Mouse (Mus musculus): ENCODE measurements around the gene Tnfsfm13.

Tnfsfm13 gene

GRCm38 (mm10) chr11:69681314-69682208 is 14.3 kb downstream of the Tnfsfm13 start, which contains the start of gene Senp3:
Gene Senp3, minus strand, starts transcription at chr11:69682084.
- DNase-seq (ENCODE audit: low read depth, low spot score) = peak; percentile 94

- DNase-seq (ENCODE audit: low read depth, low spot score) = no peak
Measured at GRCm38 (mm10) chr11:69680136-69680855, 15.6 kb downstream of the Tnfsfm13 start.

GRCm38 (mm10) chr11:69679144-69679543 is 16.8 kb downstream of the Tnfsfm13 start:
- no peak for DNase-seq (ENCODE audit: low read depth, low spot score)

GRCm38 (mm10) chr11:69672211-69672706 is 23.6 kb downstream of the Tnfsfm13 start, which contains the start of gene Eif4a1:
Gene Eif4a1, minus strand, starts transcription at chr11:69672423.
- peak; percentile 100 for DNase-seq (ENCODE audit: low read depth, low spot score)

GRCm38 (mm10) chr11:69671726-69672124 is 24.2 kb downstream of the Tnfsfm13 start:
- DNase-seq (ENCODE audit: low read depth, low spot score) = no peak

GRCm38 (mm10) chr11:69670786-69671725 is 24.8 kb downstream of the Tnfsfm13 start:
- peak; percentile 89 for DNase-seq (ENCODE audit: low read depth, low spot score)

- DNase-seq (ENCODE audit: low read depth, low spot score) = no peak
Measured at GRCm38 (mm10) chr11:69666665-69667005, 29.3 kb downstream of the Tnfsfm13 start.

- no peak for DNase-seq (ENCODE audit: low read depth, low spot score)
Measured at GRCm38 (mm10) chr11:69665961-69666664, 29.8 kb downstream of the Tnfsfm13 start, which contains the start of gene Cd68. Gene Cd68, minus strand, starts transcription at chr11:69666153.

- no peak for DNase-seq (ENCODE audit: low read depth, low spot score)
Measured at GRCm38 (mm10) chr11:69665457-69665960, 30.4 kb downstream of the Tnfsfm13 start.

GRCm38 (mm10) chr11:69664841-69665240 is 31.1 kb downstream of the Tnfsfm13 start:
- DNase-seq (ENCODE audit: low read depth, low spot score) = no peak

GRCm38 (mm10) chr11:69663795-69664194 is 32.1 kb downstream of the Tnfsfm13 start:
- DNase-seq (ENCODE audit: low read depth, low spot score) = no peak

GRCm38 (mm10) chr11:69662967-69663671 is 32.8 kb downstream of the Tnfsfm13 start:
- DNase-seq (ENCODE audit: low read depth, low spot score) = no peak

GRCm38 (mm10) chr11:69662213-69662966 is 33.5 kb downstream of the Tnfsfm13 start, which contains the start of gene Mpdu1:
Gene Mpdu1, minus strand, starts transcription at chr11:69662642.
- DNase-seq (ENCODE audit: low read depth, low spot score) = peak; percentile 95

GRCm38 (mm10) chr11:69661221-69661881 is 34.5 kb downstream of the Tnfsfm13 start:
- no peak for DNase-seq (ENCODE audit: low read depth, low spot score)

GRCm38 (mm10) chr11:69657462-69657881 is 38.4 kb downstream of the Tnfsfm13 start:
- DNase-seq (ENCODE audit: low read depth, low spot score) = no peak

GRCm38 (mm10) chr11:69656617-69657461 is 39.1 kb downstream of the Tnfsfm13 start:
- peak; percentile 56 for DNase-seq (ENCODE audit: low read depth, low spot score)

- no peak for DNase-seq (ENCODE audit: low read depth, low spot score)
Measured at GRCm38 (mm10) chr11:69656065-69656455, 39.8 kb downstream of the Tnfsfm13 start.
